Mouse (Mus musculus) liver, embryonic 14.5 days (tissue): ENCODE measurements around the gene Foxn1.

Experiments used
- CTCF ChIP-seq: IDR thresholded peaks from 2 replicates; pipeline ENCODE4 v1.5.1; 2016; ENCODE audit warnings: antibody characterized with exemption, low read depth, control low read depth
- EP300 ChIP-seq: IDR thresholded peaks from 2 replicates; pipeline ENCODE4 v1.6.1; 2016; ENCODE audit warnings: antibody characterized with exemption, low read depth

DNA sequence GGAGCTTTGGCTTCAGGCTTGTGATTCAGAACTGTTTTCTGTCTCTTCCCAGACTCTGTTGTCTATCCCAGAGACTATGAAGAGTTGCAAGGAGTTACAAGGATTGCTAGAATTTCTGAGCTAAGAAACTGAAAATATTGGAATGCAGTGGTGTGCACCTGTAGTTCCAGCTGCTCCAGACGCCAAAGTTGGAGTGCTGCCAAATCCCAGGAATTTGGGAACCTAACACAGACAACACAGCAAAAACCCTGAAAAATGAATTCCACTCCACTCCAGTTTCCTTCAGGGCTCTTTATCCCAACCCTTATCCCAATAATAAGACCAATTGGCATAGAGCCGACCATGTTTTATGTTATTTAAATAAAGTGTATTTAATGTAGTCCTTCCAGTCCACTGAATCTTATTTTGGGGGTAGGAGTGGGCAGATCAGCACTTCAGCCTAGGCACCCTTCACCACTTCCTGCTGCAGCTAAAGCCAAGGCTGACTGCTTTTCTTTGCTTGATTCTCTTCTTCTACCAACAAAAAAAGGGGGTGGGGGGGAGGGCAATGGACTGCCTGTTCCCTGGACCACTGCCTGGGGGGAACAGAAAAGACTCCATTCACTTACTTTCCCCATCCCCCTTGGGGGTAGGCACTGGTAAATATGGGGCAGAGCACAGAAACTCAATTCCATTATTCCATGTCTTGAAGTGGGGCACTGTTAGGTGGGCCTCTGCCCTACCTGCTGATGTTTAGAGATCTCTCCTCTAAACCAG is 64.1 kb downstream of the Foxn1 start:
- TF ChIP-seq EP300 (no peak), CTCF (no peak)
